Mouse (Mus musculus) right cerebral cortex, postnatal 36 days (tissue): ENCODE data around the gene Slc43a1.

Experiments used
- DNase-seq, 2 experiments: peaks; one replicate each; pipeline ENCODE4 v3.0.0; 2022; ENCODE audit warnings: low spot score in 2 of 2, mixed read lengths in 1 of 2

The Slc43a1 gene

GRCm38 (mm10) chr2:84865616-84866571, 27.2 kb downstream of the Slc43a1 start:
- DNase-seq: no peak

GRCm38 (mm10) chr2:84868521-84868943, 29.9 kb downstream of the Slc43a1 start:
- DNase-seq: peak; percentile 68 to 74

GRCm38 (mm10) chr2:84868977-84869376, 30.3 kb downstream of the Slc43a1 start:
- DNase-seq: no peak

- no peak for DNase-seq
Observed at GRCm38 (mm10) chr2:84870623-84871160, 32.0 kb downstream of the Slc43a1 start.

- DNase-seq: no peak
Observed at GRCm38 (mm10) chr2:84872105-84872716, 33.6 kb downstream of the Slc43a1 start.

- DNase-seq: no peak
Observed at GRCm38 (mm10) chr2:84875842-84876241, 37.2 kb downstream of the Slc43a1 start.

GRCm38 (mm10) chr2:84880590-84880989, 41.9 kb downstream of the Slc43a1 start:
- no peak for DNase-seq

GRCm38 (mm10) chr2:84882606-84883005, 44.0 kb downstream of the Slc43a1 start:
- peak; percentile 83 to 87 for DNase-seq

GRCm38 (mm10) chr2:84883084-84883483, 44.4 kb downstream of the Slc43a1 start:
- DNase-seq: no peak

- no peak for DNase-seq
Observed at GRCm38 (mm10) chr2:84883530-84883929, 44.9 kb downstream of the Slc43a1 start.

- DNase-seq: no peak
Observed at GRCm38 (mm10) chr2:84883942-84884341, 45.3 kb downstream of the Slc43a1 start.

- DNase-seq: no peak
Observed at GRCm38 (mm10) chr2:84884611-84885010, 46.0 kb downstream of the Slc43a1 start.

GRCm38 (mm10) chr2:84885084-84886055, 46.7 kb downstream of the Slc43a1 start:
- no peak for DNase-seq

- no peak for DNase-seq
Observed at GRCm38 (mm10) chr2:84886234-84886731, 47.6 kb downstream of the Slc43a1 start, which contains the start of gene Rtn4rl2. Gene Rtn4rl2, minus strand, starts transcription at chr2:84886710.

- no peak for DNase-seq
Observed at GRCm38 (mm10) chr2:84886821-84887281, 48.2 kb downstream of the Slc43a1 start.

GRCm38 (mm10) chr2:84887411-84888271, 49.0 kb downstream of the Slc43a1 start:
- DNase-seq: peak in 1 of 2 experiments; percentile 64

GRCm38 (mm10) chr2:84888657-84889315, 50.1 kb downstream of the Slc43a1 start:
- peak; percentile 78 to 81 for DNase-seq

- DNase-seq: no peak
Observed at GRCm38 (mm10) chr2:84889316-84890044, 50.8 kb downstream of the Slc43a1 start.

- DNase-seq: peak in 1 of 2 experiments; percentile 77
Observed at GRCm38 (mm10) chr2:84890045-84890340, 51.3 kb downstream of the Slc43a1 start.
